In the genomic region with DNA sequence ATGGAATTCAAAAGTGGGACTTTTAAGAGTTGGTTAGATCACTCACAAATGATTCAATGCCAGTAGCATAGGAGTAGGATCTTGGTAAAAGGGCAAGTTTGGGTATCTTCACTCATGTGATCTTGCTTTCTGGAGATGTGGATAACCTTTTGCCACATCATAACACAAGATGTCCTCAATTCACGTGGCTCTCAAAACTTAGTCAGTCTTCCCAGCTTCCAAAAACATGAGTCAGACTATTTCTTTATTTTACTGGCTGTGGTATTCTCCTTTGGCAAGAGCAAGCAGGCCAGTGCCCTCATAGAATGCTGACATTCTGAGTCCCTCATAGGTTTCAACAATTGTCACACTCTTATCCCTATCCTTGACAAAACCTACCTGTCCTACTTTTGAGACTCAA, we compare ENCODE assay signal across 19 mouse cellular contexts.
"Had no signal": no experiment of that assay in that cellular context is flagged by ENCODE, and none has a peak within 500 bp of the region (broad histone marks: within the 10 kb centered on the region; RNA-seq: fewer than 3 reads in every experiment).

No protein-coding gene starts in this region.

- DNase-seq: kidney, postnatal 25 days; layer of hippocampus, adult 9-11 months; liver, embryonic 13.5 days; lung, adult 2 months; lung, postnatal 14 days; lung, postnatal 4 days; right cerebral cortex, adult 18-20 months; right cerebral cortex, postnatal 14 days; right cerebral cortex, postnatal 4 days; thymus, adult 2 months; thymus, postnatal 14 days; thymus, postnatal 4 days had no signal

- H3K9me3 ChIP-seq: liver, embryonic 13.5 days; midbrain, embryonic 12.5 days; midbrain, embryonic 15.5 days; neural tube, embryonic 12.5 days; neural tube, embryonic 15.5 days had no signal

- ATAC-seq: midbrain, embryonic 15.5 days had no signal

- H3K4me1 ChIP-seq: neural tube, embryonic 12.5 days; neural tube, embryonic 15.5 days had no signal

- H3K36me3 ChIP-seq: liver, embryonic 13.5 days; midbrain, embryonic 12.5 days; midbrain, embryonic 15.5 days; neural tube, embryonic 12.5 days; neural tube, embryonic 15.5 days had no signal

- H3K27ac ChIP-seq: kidney, postnatal 0 days; layer of hippocampus, adult 2 months; liver, embryonic 13.5 days; midbrain, embryonic 12.5 days; midbrain, embryonic 15.5 days; neural tube, embryonic 12.5 days; neural tube, embryonic 15.5 days; stomach, postnatal 0 days had no signal

- H3K27me3 ChIP-seq: liver, embryonic 13.5 days; midbrain, embryonic 12.5 days; midbrain, embryonic 15.5 days; neural tube, embryonic 12.5 days; neural tube, embryonic 15.5 days had no signal

- H3K4me3 ChIP-seq: layer of hippocampus, adult 2 months; liver, embryonic 13.5 days; midbrain, embryonic 12.5 days; midbrain, embryonic 15.5 days; neural tube, embryonic 12.5 days; neural tube, embryonic 15.5 days had no signal
